8 mouse cellular contexts compared by ENCODE assay signal in genomic region chr4:133012776-133013265, GRCm38 (mm10). TPM values are rescaled to one million over a fixed set of nuclear protein-coding genes. Genes with fewer than 3 reads are reported as not detected.
DNase-seq lines count a peak whose midpoint lies in the region; ATAC-seq and TF ChIP-seq lines count a peak whose summit lies in the region.

No protein-coding gene starts in this region.

- no peak for TF ChIP-seq EP300 in liver, postnatal 0 days (IDR thresholded peaks at IDR 0.05; ENCODE audit: low read depth)
- TF ChIP-seq EP300 in stomach, postnatal 0 days (optimal IDR thresholded peaks at IDR 0.05), result no peak

- DNase-seq in lung, embryonic 14.5 days, result peak; percentile 61
- DNase-seq in lung, postnatal 25 days (ENCODE audit: low spot score), result no peak
- peak; percentile 65 for DNase-seq in adrenal gland, postnatal 10 days
- peak; percentile 42 for DNase-seq in forebrain, embryonic 14.5 days (ENCODE audit: low spot score)
- peak; percentile 57 for DNase-seq in induced T-regulatory cell, adult 2 months (ENCODE audit: low read depth)
- DNase-seq in liver, postnatal 0 days, result peak; percentile 41
- DNase-seq in stomach, postnatal 0 days (ENCODE audit: low spot score), result peak; percentile 52
- no peak for DNase-seq in layer of hippocampus, adult 11-12 months (ENCODE audit: low spot score)

- peak overlapping the region; percentile 94 for H3K4me2 ChIP-seq in lung, embryonic 14.5 days
- peak overlapping the region; percentile 95 for H3K4me2 ChIP-seq in forebrain, embryonic 14.5 days (ENCODE audit: low read length)
- peak overlapping the region; percentile 95 for H3K4me2 ChIP-seq in liver, postnatal 0 days (ENCODE audit: low read depth, low read length)
- H3K4me2 ChIP-seq in stomach, postnatal 0 days (replicated peaks; ENCODE audit: low read depth), result peak overlapping the region; percentile 91

- H3K36me3 ChIP-seq in lung, embryonic 14.5 days (ENCODE audit: insufficient read depth), result peaks cover 7% of the 10 kb centered on the region; the same call in 1 of the 2 replicates
- no peaks in the 10 kb centered on the region for H3K36me3 ChIP-seq in forebrain, embryonic 14.5 days (ENCODE audit: control insufficient read depth, insufficient read depth, low read length)
- H3K36me3 ChIP-seq in liver, postnatal 0 days (replicated peaks; ENCODE audit: insufficient read depth, low read length), result no peaks in the 10 kb centered on the region
- no peaks in the 10 kb centered on the region for H3K36me3 ChIP-seq in stomach, postnatal 0 days (ENCODE audit: control insufficient read depth, insufficient read depth, low read length)

- no peak for TF ChIP-seq CTCF in lung, embryonic 14.5 days (IDR thresholded peaks at IDR 0.05; ENCODE audit: low read depth)
- no peak for TF ChIP-seq CTCF in liver, postnatal 0 days (IDR thresholded peaks at IDR 0.05; ENCODE audit: low read depth)
- no peak for TF ChIP-seq CTCF in stomach, postnatal 0 days (IDR thresholded peaks at IDR 0.05; ENCODE audit: low read depth)

- H3K27ac ChIP-seq in lung, embryonic 14.5 days (ENCODE audit: low read depth), result peak overlapping the region; percentile 96
- peak overlapping the region; percentile 93 for H3K27ac ChIP-seq in forebrain, embryonic 14.5 days (ENCODE audit: low read depth, low read length)
- H3K27ac ChIP-seq in liver, postnatal 0 days (ENCODE audit: low read depth), result peak overlapping the region; percentile 78
- peak overlapping the region; percentile 95 for H3K27ac ChIP-seq in stomach, postnatal 0 days (replicated peaks)

- peak overlapping the region; percentile 95 for H3K4me3 ChIP-seq in lung, embryonic 14.5 days (ENCODE audit: low read depth, low read length)
- peak overlapping the region; percentile 96 for H3K4me3 ChIP-seq in forebrain, embryonic 14.5 days (ENCODE audit: low read depth, low read length)
- H3K4me3 ChIP-seq in liver, postnatal 0 days (ENCODE audit: low read depth, low read length), result peak overlapping the region; percentile 84
- peak overlapping the region; percentile 91 for H3K4me3 ChIP-seq in stomach, postnatal 0 days (ENCODE audit: low read depth, low read length)

- H3K9me3 ChIP-seq in lung, embryonic 14.5 days (ENCODE audit: low read depth, low read length), result no peaks in the 10 kb centered on the region
- no peaks in the 10 kb centered on the region for H3K9me3 ChIP-seq in forebrain, embryonic 14.5 days (replicated peaks; ENCODE audit: control insufficient read depth, low read length)
- no peaks in the 10 kb centered on the region for H3K9me3 ChIP-seq in liver, postnatal 0 days (ENCODE audit: low read length)
- H3K9me3 ChIP-seq in stomach, postnatal 0 days (ENCODE audit: control insufficient read depth, low read length), result no peaks in the 10 kb centered on the region

- peaks cover 12% of the 10 kb centered on the region for H3K27me3 ChIP-seq in lung, embryonic 14.5 days (ENCODE audit: insufficient read depth, low read length)
- peaks cover 19% of the 10 kb centered on the region for H3K27me3 ChIP-seq in forebrain, embryonic 14.5 days (replicated peaks; ENCODE audit: control insufficient read depth, insufficient read depth, low read length)
- peaks cover 14% of the 10 kb centered on the region for H3K27me3 ChIP-seq in liver, postnatal 0 days (ENCODE audit: insufficient read depth, low read length)
- H3K27me3 ChIP-seq in stomach, postnatal 0 days (ENCODE audit: control insufficient read depth, insufficient read depth, low read length), result no peaks in the 10 kb centered on the region

- H3K4me1 ChIP-seq in lung, embryonic 14.5 days (ENCODE audit: insufficient read depth), result peaks cover 30% of the 10 kb centered on the region
- peaks cover 41% of the 10 kb centered on the region for H3K4me1 ChIP-seq in forebrain, embryonic 14.5 days (ENCODE audit: control insufficient read depth, insufficient read depth, low read length)
- H3K4me1 ChIP-seq in liver, postnatal 0 days (ENCODE audit: insufficient read depth), result peaks cover 20% of the 10 kb centered on the region
- H3K4me1 ChIP-seq in stomach, postnatal 0 days (replicated peaks; ENCODE audit: control insufficient read depth, insufficient read depth), result peaks cover 26% of the 10 kb centered on the region

- no peak for ATAC-seq in lung, embryonic 14.5 days (ENCODE audit: insufficient read depth)
- ATAC-seq in forebrain, embryonic 14.5 days, result no peak
- ATAC-seq in liver, postnatal 0 days, result no peak
- no peak for ATAC-seq in stomach, postnatal 0 days (ENCODE audit: low FRiP score, low TSS enrichment)

- peak overlapping the region; percentile 95 for H3K9ac ChIP-seq in lung, embryonic 14.5 days
- H3K9ac ChIP-seq in forebrain, embryonic 14.5 days (ENCODE audit: low read length), result peak overlapping the region; percentile 99
- peak overlapping the region; percentile 75 for H3K9ac ChIP-seq in liver, postnatal 0 days (replicated peaks)
- peak overlapping the region; percentile 92 for H3K9ac ChIP-seq in stomach, postnatal 0 days (ENCODE audit: low read length)

- WGBS in lung, embryonic 14.5 days, result 0% methylated on average over 17 of the region's 17 CpGs
- 0% methylated on average over 14 of the region's 17 CpGs for WGBS in forebrain, embryonic 14.5 days
- 3% methylated on average over 17 of the region's 17 CpGs for WGBS in liver, postnatal 0 days (ENCODE audit: insufficient replicate concordance)
- WGBS in stomach, postnatal 0 days, result 2% methylated on average over 15 of the region's 17 CpGs

RNA-seq across cellular contexts. Expression of gene Ahdc1, which starts 1.8 kb away (rescaled TPM):
- 10.2 and 10.5 TPM in 2 replicates for polyA plus RNA-seq in lung, embryonic 14.5 days (2014; fragmentation: Nextera tagmentation; extraction: Ambion mirVana)
- total RNA-seq in adrenal gland, postnatal 10 days (2021), result 10 to 100 TPM; 50.8 to 74.3 TPM
- 8.6 and 12.2 TPM in 2 replicates for polyA plus RNA-seq in forebrain, embryonic 14.5 days (2014; fragmentation: Nextera tagmentation; extraction: Ambion mirVana)
- 0.76 and 0.87 TPM in 2 replicates for polyA plus RNA-seq in liver, postnatal 0 days (2015; fragmentation: Nextera tagmentation; extraction: Ambion mirVana)
- 2.8 and 3.2 TPM in 2 replicates for polyA plus RNA-seq in stomach, postnatal 0 days (2015; fragmentation: Nextera tagmentation; extraction: Ambion mirVana)

RNA-seq across cellular contexts. Expression of gene Fgr, which starts 38.9 kb away (rescaled TPM):
- 0.46 and 0.66 TPM in 2 replicates for polyA plus RNA-seq in lung, embryonic 14.5 days (2014; fragmentation: Nextera tagmentation; extraction: Ambion mirVana)
- total RNA-seq in adrenal gland, postnatal 10 days (2021), result 1 to 10 TPM; 1.3 to 1.6 TPM
- 0.23 TPM in 1 of 2 replicates, not detected in the other for polyA plus RNA-seq in forebrain, embryonic 14.5 days (2014; fragmentation: Nextera tagmentation; extraction: Ambion mirVana)
- polyA plus RNA-seq in liver, postnatal 0 days (2015; fragmentation: Nextera tagmentation; extraction: Ambion mirVana), result 3.8 and 4.0 TPM in 2 replicates
- polyA plus RNA-seq in stomach, postnatal 0 days (2015; fragmentation: Nextera tagmentation; extraction: Ambion mirVana), result 0.15 and 0.18 TPM in 2 replicates

Comparison
In these comparisons a context has a peak if more than half of its experiments do, and no peak if none do; other contexts are left out.
1. DNase-seq: peak in lung, embryonic 14.5 days (single experiment), adrenal gland, postnatal 10 days (single experiment), forebrain, embryonic 14.5 days (single experiment), induced T-regulatory cell, adult 2 months (single experiment), liver, postnatal 0 days (single experiment) and stomach, postnatal 0 days (single experiment); none in lung, postnatal 25 days (single experiment) and layer of hippocampus, adult 11-12 months (single experiment).
2. Peak in every context shown above with its lines, with median percentiles within 50 percentile points of each other: H3K27ac ChIP-seq, H3K4me2 ChIP-seq, H3K4me3 ChIP-seq and H3K9ac ChIP-seq.